In the genomic region with DNA sequence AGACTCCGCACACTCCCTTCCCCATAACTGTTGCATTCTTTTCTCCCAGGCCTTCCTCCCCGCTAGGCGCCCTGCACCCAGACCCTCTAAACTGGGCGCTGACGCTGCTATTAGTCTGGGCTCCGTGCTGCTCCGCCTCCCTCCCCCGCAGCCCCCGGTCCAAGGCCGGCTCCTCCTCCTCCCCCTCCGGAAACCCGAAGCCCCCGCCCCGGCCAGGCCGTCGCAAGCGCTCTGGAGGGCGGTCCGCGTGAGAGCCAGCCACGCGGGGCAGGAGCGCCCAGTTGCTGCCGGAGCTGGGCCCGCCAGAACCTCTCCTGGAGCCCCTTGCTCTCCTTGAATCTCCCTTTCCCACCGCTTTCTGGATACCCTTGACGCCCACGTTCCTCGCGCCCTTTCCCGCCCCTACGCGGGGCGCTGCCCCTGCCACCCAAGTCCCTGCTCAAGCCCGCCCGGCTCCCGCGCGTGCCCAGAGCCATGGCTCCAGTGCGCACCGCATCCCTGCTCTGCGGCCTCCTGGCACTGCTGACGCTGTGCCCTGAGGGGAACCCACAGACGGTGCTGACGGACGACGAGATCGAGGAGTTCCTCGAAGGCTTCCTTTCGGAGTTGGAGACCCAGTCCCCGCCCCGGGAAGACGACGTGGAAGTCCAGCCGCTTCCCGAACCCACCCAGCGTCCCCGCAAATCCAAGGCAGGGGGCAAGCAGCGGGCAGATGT, we compare ENCODE assay signal across 8 mouse cellular contexts. TPM values are rescaled to one million over a fixed set of nuclear protein-coding genes. Genes with fewer than 3 reads are reported as not detected.
DNase-seq lines count a peak whose midpoint lies in the region; ATAC-seq and TF ChIP-seq lines count a peak whose summit lies in the region.

A gene (plus strand): TSS at position 270 of the 716 bp plus-strand sequence.

- H3K9ac ChIP-seq in liver, embryonic 15.5 days = peak within 1 kb of the TSS; percentile 18; the same call in 1 of the 2 replicates

- peak; percentile 48 for DNase-seq in embryo, embryonic 9.5 days (ENCODE audit: extremely low spot score)
- DNase-seq in heart, adult 9 months (ENCODE audit: low spot score in 2 of 2) = peak; percentile 55 to 61
- peak; percentile 60 for DNase-seq in kidney, adult 2 months
- DNase-seq in layer of hippocampus, adult 11-12 months (ENCODE audit: low spot score) = no peak

- peaks cover 33% of the 10 kb centered on the region for H3K27me3 ChIP-seq in erythroblast, embryonic 14.5 days (ENCODE audit: control insufficient read depth)
- H3K27me3 ChIP-seq in kidney, adult 2 months (replicated peaks; ENCODE audit: control insufficient read depth, insufficient read depth, low read length) = no peaks in the 10 kb centered on the region
- peaks cover 50% of the 10 kb centered on the region for H3K27me3 ChIP-seq in liver, embryonic 15.5 days

- H3K9me3 ChIP-seq in erythroblast, embryonic 14.5 days (ENCODE audit: control insufficient read depth, low read length) = peaks cover 9% of the 10 kb centered on the region
- no peaks in the 10 kb centered on the region for H3K9me3 ChIP-seq in liver, embryonic 15.5 days (replicated peaks)

- H3K36me3 ChIP-seq in erythroblast, embryonic 14.5 days (ENCODE audit: control insufficient read depth) = no peaks in the 10 kb centered on the region; the same call in 1 of the 2 replicates
- H3K36me3 ChIP-seq in kidney, adult 2 months (ENCODE audit: control insufficient read depth, insufficient read depth, low read length) = no peaks in the 10 kb centered on the region
- H3K36me3 ChIP-seq in liver, embryonic 15.5 days (replicated peaks) = no peaks in the 10 kb centered on the region

- no peak for TF ChIP-seq POLR2A in kidney, adult 2 months (IDR thresholded peaks at IDR 0.05; ENCODE audit: low read depth, low read length)
- TF ChIP-seq POLR2A in olfactory bulb, adult 2 months (IDR thresholded peaks at IDR 0.05; ENCODE audit: insufficient read depth, low read depth, low read length) = no peak

- no peaks in the 10 kb centered on the region for H3K4me1 ChIP-seq in erythroblast, embryonic 14.5 days (ENCODE audit: control insufficient read depth)
- H3K4me1 ChIP-seq in kidney, adult 2 months (ENCODE audit: control insufficient read depth, insufficient read depth, low read length) = no peaks in the 10 kb centered on the region
- H3K4me1 ChIP-seq in liver, embryonic 15.5 days (replicated peaks) = peaks cover 7% of the 10 kb centered on the region; the same call in 1 of the 2 replicates
- H3K4me1 ChIP-seq in olfactory bulb, adult 2 months (ENCODE audit: control insufficient read depth, insufficient read depth, low read length) = peaks cover 19% of the 10 kb centered on the region

- no peak for TF ChIP-seq CTCF in kidney, adult 2 months (conservative IDR thresholded peaks at IDR 0.05; ENCODE audit: insufficient read depth, insufficient read length, low read depth, low read length)
- no peak for TF ChIP-seq CTCF in olfactory bulb, adult 2 months (IDR thresholded peaks at IDR 0.05; ENCODE audit: insufficient read depth, low read depth, low read length)

- WGBS in kidney, adult 2 months = 4% methylated on average over 58 of the region's 59 CpGs
- WGBS in liver, embryonic 15.5 days (ENCODE audit: insufficient replicate concordance) = 2% methylated on average over 59 of the region's 59 CpGs
- 7% methylated on average over 59 of the region's 59 CpGs for WGBS in olfactory bulb, adult 2 months

- H3K27ac ChIP-seq in kidney, adult 2 months (ENCODE audit: insufficient read depth, low read depth, low read length) = peak within 1 kb of the TSS; percentile 46
- H3K27ac ChIP-seq in liver, embryonic 15.5 days (replicated peaks) = no peak within 1 kb of the TSS
- no peak within 1 kb of the TSS for H3K27ac ChIP-seq in olfactory bulb, adult 2 months (ENCODE audit: insufficient read depth, low read depth, low read length)

- peak within 1 kb of the TSS; percentile 44 for H3K4me3 ChIP-seq in erythroblast, embryonic 14.5 days (replicated peaks)
- peak within 1 kb of the TSS; percentile 62 for H3K4me3 ChIP-seq in kidney, adult 2 months (ENCODE audit: insufficient read depth, low read depth, low read length)
- H3K4me3 ChIP-seq in liver, embryonic 15.5 days (replicated peaks) = peak within 1 kb of the TSS; percentile 48
- H3K4me3 ChIP-seq in olfactory bulb, adult 2 months (ENCODE audit: insufficient read depth, low read depth, low read length) = peak within 1 kb of the TSS; percentile 34

- ATAC-seq in erythroblast, adult 5-6 weeks (replicated peaks; ENCODE audit: low FRiP score, poor library complexity, severe bottlenecking) = no peak
- ATAC-seq in liver, embryonic 15.5 days (ENCODE audit: insufficient read depth) = peak; percentile 47; the same call in 1 of the 2 replicates

- peak within 1 kb of the TSS; percentile 66 for H3K4me2 ChIP-seq in liver, embryonic 15.5 days

RNA-seq across cellular contexts. Expression of the gene that starts here (rescaled TPM):
- polyA plus RNA-seq in erythroblast, embryonic 14.5 days (2012) = 0.02 TPM in 1 of 2 replicates, not detected in the other
- total RNA-seq in erythroblast, adult 5-6 weeks (2015; ENCODE audit: low replicate concordance) = not detected in 2 replicates
- total RNA-seq in erythroblast, adult 5-6 weeks (2017; ENCODE audit: low replicate concordance) = not detected in 2 replicates
- polyA plus RNA-seq in kidney, adult 2 months (2012; rRNA removed) = 91.4 and 96.7 TPM in 2 replicates
- 7.0 and 8.2 TPM in 2 replicates for polyA plus RNA-seq in liver, embryonic 15.5 days (2015; fragmentation: Nextera tagmentation; extraction: Ambion mirVana)
- polyA plus RNA-seq in olfactory bulb, adult 2 months (2012; ENCODE audit: insufficient read depth, insufficient read length, low replicate concordance, missing spikeins) = not detected in 2 replicates

Comparison
In these comparisons a context has a peak if more than half of its experiments do, and no peak if none do; other contexts are left out.
1. RNA of the gene that starts here (polyA plus RNA-seq): 91.4 to 96.7 TPM in kidney, adult 2 months; 7.0 to 8.2 TPM in liver, embryonic 15.5 days, 0.02 TPM in erythroblast, embryonic 14.5 days and not detected in olfactory bulb, adult 2 months; every median in the first group is over 10 times any median in the second.
2. Peak in every context shown above with its lines, with median percentiles within 50 percentile points of each other: H3K4me3 ChIP-seq.